Mouse (Mus musculus) thymus, postnatal 4 days (tissue): Measurements from ENCODE around the gene Olfr1247.
"Not testable (repeated sequence)": the region's sequence is repeated elsewhere in the genome, so short reads cannot be mapped to it uniquely, and the experiment has no call there.

Source experiments
- DNase-seq: peaks from one replicate; pipeline ENCODE4 v3.0.0; 2021

The Olfr1247 gene

DNA sequence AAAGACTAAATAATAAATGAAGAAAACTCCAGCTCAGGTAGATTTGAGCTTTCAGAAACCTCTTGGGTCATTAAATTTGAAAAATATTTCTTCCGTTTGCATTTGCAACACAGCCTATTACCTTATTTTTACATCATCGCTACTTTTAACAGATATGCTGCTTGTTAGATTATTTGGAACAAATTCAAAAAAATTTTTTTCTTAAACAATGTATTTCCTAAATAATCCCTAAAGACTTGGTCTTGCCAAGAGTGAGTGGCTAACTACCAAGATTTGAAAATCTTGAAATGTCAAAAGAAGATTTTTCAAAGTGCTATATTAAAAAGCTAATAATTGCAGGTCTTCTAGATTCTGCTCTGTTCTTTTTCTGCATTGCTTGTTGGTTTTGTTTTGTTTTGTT lies at the start of gene Olfr1247:
TSS of gene Olfr1247 (minus strand) at position 101 of the 400 bp plus-strand sequence.
- no peak for DNase-seq

DNA sequence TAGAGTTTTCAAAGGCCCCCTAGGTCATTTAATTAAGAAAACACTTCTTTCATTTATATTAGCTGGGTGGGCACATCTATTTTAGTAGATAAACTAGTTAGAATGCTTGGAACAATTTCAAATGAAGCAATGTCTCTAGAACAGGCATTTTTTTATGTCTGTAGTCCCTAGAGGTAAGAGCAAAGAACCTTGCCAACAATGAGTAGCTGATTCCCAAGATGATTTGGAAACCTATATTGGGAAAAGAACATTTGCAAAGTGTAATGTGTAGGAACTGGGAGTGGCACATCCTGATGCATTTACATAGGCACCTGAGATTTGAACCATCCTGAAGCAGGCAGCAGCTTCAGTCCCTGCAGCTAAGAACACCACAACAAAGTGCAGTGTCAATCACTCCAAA lies 47.4 kb upstream of the Olfr1247 start, which contains the start of gene Olfr1250:
TSS of gene Olfr1250 (minus strand) at position 101 of the 400 bp plus-strand sequence.
- DNase-seq, result no peak

- DNase-seq, result no peak
Observed at GRCm38 (mm10) chr2:89634883-89635282, 21.0 kb upstream of the Olfr1247 start, which contains the start of gene Olfr1249. Olfr1249 (minus strand) TSS chr2:89634983.

DNA sequence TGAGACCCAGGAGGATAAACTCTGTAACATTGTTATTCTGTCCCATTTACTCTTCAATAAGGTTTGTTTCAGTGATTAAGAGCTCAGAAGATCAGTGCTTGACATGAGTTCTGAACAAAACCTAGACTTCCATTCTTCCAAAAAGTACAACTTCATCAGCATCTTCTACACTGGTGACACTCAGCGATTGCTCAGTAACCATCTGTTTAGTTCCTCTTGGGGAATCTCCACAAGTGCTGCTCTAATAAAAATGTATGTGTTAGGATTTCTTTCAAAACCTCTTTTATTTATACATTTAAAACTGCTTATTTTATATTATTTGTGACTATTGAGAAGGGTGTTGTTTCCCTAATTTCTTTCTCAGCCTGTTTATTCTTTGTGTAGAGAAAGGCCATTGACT lies 4.2 kb upstream of the Olfr1247 start, which contains the start of gene Olfr1248:
TSS of gene Olfr1248 (minus strand) at position 101 of the 400 bp plus-strand sequence.
- DNase-seq, result not testable (repeated sequence)

GRCm38 (mm10) chr2:89593057-89593456 lies 20.9 kb downstream of the Olfr1247 start, which contains the start of gene Olfr1246:
Olfr1246 (minus strand) TSS chr2:89593157.
- no peak for DNase-seq

- no peak for DNase-seq
Observed at GRCm38 (mm10) chr2:89578347-89578746, 35.6 kb downstream of the Olfr1247 start, which contains the start of gene Olfr1245. Olfr1245 (minus strand) TSS chr2:89578447.

DNA sequence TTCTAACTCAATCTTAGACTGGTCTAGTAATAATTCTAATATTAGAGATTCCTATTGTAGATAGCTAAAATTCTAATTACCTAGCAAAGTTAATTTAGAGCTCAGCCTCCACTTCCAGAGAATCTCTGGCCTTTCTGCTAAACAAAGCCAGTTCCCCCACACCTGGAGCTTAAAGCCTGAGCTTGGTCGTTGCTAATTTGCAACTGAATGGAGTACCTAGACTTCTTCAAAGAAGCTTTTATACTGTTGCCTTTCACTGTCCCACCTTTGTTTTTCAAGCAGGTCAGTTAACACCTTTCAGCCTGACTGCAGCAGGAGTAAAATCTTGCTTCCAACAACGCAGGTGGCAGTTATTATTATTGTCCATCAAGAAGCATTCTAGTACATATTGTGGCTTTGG lies 51.2 kb downstream of the Olfr1247 start:
- DNase-seq, result not testable (repeated sequence)
